Mouse (Mus musculus) MEL-GATA-1-ER (cell line): ENCODE data around the gene Bsdc1.
A peak's percentile ranks its signal among the peaks of the same experiment; 100 is the strongest.
"Not testable (repeated sequence)": the region's sequence is repeated elsewhere in the genome, so short reads cannot be mapped to it uniquely, and the experiment has no call there.

ENCODE experiments used
- DNase-seq: peaks from one replicate; pipeline ENCODE4 v3.0.0-alpha.2; 2012; ENCODE audit warnings: low read depth; ENCODE audit errors: extremely low read depth

Bsdc1 gene

DNA sequence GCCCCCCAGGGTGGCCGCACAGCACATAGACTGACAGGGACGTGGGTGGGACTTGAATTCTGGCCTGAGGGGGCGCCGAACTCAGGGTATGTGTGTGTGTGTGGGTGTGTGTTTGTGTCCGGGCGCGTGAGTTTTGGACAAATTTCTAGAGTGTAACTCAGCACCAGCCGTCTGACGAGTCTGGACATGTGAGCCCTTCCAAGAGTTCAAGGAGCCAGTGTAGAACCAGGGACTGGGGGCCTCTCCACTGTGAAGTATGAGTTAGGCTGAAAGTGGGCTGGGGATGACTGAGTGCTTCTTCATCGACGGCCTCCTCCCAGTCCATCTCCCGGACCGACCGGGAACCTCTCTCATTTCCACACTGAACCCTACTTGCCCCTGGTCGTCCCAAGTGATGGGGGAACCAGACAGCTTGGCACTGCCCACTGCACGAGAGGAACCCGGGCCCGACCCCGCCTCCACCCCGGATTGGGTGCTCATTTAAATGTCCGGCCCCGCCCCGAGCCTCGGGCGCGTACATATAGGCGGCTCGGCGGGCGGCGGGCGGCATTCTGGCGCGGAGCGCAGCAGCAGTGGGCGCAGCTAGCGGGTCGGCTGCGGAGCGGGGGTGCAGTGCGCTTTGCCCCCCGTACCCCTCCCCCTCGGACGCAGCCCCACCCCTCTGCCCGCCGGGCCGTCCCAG, 51.8 kb downstream of the Bsdc1 start, which contains the start of gene Marcksl1:
Marcksl1 (plus strand) TSS at position 496 of the 682 bp plus-strand sequence.
- peak; percentile 32 for DNase-seq

DNA sequence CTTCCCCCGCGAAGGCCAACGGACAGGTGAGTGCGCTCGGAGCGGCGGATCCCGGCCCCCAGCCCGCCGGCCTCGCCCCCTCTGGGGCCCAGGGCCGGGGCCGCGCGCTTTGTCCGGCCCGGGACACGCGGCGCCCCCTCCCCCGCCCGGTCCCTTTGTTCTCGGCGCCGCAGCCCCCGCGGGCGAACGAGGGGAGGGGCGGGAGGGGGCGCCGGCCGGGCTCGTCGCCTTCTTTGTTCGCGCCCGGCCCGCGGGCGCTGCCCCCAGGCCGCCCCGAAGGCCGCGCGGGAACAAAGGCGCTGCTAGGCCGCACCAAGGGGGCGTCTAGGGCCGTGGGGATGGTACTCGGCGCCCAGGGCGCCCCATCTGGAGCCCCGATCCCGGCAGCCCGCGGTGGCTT, 52.5 kb downstream of the Bsdc1 start:
- DNase-seq: no peak

DNA sequence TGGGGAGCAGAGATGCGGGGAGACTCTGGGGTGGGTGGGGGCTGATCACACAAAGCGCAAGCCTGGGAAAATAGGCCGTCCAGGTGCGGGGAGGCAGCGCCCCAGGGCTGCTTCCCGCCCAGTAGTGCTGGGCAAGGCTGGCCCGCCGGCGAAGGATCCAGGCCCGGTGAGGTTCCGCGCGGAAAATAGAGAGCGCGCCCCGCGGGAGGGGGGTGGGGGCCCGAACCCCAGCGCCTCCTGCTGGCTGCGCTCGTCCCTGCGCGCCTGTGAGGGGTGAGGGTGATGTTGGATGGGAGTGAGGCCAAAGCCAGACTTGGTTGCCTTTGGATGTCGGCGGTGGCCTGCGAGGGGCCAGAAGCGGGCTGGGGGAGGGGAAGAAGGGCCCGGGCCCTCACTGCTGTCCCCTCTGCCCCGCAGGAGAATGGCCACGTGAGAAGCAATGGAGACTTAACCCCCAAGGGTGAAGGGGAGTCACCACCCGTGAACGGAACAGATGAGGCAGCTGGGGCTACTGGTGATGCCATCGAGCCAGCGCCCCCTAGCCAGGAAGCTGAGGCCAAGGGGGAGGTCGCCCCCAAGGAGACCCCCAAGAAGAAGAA, 53.0 kb downstream of the Bsdc1 start:
- no peak for DNase-seq

DNA sequence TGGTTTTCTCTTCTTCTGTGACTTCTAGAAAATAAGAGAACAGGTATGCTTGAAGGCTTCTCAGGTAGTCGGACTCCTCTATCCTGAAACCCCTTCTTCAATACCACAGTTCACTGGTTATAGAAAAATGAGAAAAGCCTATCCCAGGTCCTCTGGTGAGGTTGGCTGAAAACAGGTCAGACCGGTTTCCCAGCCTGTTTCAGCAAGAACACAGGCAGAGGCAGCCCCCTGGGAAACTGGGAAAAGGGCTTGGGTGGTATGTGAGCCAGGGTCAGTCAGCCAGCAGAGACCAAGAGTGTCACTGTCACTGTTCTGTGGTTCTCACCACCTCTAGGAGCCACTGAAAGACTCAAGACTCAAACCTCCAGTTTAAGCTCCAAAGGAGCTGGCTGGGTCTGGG, 55.5 kb downstream of the Bsdc1 start:
- DNase-seq: no peak

DNA sequence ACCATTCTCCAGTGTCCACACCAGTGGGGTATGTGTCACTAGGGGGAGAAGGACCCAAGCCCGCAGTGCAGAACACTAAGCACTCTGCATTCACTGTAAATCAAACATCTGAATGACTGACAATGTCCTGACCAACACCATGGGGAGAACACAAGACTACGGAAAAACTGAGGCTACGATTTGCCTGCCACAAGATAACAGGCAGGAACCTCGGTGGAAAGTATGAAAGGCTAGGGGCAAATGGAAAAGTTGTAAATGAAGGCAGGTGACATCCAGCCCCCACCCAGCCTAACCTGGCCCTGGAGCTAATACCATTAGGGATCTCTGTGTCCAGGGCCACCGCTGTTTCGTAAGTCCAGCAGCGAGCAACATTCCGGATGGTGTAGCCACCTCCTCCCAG, 57.1 kb downstream of the Bsdc1 start:
- DNase-seq: no peak

DNA sequence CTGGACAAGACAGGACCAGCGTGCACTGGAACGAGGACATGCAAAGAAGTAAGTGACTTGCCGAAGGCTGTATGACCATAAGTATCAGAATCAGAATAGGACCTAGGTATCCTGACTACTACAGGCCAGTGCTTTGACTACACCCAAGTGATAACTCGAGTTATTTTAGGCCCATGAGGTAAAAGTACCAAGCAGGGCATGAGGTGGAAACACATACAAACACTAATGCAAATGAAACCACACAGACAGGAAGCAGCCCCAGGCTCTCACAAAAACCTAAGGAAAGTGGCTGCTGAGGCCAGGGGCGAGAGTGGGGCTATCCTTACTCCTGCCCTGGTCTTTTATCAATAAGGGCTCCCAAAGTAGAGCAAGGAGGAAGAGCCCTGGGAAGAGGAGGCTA, 64.0 kb downstream of the Bsdc1 start:
- DNase-seq: no peak

DNA sequence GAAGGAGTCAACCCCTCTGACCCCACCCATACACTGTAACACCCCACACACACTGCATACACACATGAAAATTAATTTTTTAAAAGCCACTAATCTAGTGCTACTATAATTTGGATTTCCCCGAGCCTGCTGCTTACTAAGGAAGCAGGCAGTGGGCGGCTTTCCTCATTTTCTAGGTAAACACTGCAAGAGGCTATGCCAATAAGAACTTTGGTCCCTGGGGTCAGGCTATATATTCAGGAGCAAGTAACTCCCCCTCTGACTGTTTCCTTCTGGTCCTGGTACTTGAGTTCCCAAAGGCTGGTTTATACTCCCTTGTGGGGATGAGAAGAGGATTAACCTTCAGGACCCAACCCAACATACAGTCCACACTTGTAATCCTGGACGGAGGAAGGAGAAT, 64.5 kb downstream of the Bsdc1 start:
- no peak for DNase-seq

DNA sequence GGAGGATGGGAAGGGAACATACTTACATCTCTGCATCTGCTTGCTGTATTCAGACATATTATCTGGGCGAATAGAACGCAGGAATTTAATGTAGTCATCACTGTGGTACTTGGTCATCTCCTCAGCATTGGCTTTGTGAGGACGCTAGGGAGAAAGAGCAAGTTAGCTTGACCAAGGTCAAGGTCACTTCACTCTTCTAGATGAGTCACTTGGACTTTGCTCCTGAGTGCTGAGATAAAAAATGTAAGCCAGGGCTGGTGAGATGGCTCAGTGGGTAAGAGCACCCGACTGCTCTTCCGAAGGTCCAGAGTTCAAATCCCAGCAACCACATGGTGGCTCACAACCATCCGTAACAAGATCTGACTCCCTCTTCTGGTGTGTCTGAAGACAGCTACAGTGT, 67.5 kb downstream of the Bsdc1 start:
- not testable (repeated sequence) for DNase-seq
